Mouse (Mus musculus): ENCODE measurements around the gene Blm.

Blm gene

DNA sequence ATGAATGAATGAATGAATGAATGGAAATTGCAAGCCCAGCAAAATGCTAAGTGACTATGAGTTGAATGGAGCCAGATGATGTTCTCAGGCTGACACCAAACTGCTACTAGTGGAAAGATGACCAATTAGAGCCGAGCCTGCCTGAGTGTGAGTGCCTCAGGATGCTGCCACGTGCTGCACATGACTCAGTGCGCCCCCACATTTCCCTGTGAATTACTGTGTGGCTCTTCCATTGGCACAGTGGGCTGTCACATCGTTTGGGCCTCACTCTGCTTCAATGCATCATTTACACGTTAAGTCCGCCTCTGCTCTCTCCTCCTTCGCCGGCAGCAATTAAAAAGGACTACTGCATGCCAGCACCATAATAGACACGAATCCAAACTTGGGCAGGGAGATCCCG lies 122.6 kb downstream of the Blm start:
- DNase-seq (ENCODE audit: low read depth, low spot score): no peak

DNA sequence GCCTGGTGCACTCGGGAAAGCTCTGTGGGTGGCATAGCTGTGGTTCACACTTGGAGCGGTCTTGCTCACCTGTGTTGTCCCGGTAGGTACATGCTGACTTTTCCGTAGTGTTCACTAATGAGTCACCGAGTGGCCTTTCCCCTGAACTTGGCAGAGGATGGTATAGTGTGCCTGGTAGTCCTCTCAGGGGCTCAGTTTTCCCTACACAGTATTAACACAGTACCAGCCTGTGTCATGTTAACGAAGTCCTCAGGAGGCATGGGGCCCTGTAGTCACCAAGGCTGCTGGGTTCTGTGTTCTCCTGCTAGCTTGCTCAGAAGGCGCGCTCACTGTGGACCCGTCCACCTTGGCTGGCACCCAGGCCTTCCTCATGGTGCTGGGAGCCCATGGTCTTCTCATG lies 124.5 kb downstream of the Blm start:
- DNase-seq (ENCODE audit: low read depth, low spot score): no peak

DNA sequence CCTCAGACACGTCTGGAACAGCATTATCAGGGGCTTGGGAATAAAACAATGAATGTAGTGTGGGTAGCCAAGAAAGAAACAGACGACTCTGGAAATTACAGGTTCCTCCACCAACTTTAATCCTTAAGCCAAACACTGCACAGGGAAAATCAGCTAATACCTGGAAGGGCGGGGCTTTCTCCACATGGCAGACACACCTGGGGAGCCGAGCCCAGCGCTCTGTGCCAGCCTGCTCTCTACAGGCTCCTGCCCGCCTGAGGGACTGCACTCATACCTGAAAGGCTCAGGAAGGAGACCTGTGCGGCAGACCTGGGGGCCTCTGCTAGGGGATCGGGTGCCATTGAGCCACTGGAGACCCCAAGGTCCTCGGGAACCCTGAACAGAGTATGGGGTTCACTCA lies 127.2 kb downstream of the Blm start:
- no peak for DNase-seq (ENCODE audit: low read depth, low spot score)

DNA sequence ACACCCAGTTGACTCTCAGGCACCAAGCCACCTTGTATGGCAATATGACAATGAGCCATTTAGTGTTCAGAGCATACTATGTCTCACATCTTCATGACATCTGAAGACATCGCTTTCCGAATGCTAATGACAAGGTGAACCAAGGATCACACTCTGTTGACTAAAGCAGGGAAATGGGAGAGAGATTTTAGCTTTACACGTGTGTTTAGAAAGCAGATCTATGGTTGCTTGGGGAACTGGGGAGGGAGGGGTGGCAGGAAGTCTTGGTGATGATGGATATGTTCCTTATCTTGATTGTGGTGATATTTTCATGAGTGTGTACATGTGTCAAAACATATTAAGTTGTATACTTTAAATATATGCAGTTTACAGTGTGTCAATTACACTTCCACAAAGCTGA lies 128.7 kb downstream of the Blm start:
- no peak for DNase-seq (ENCODE audit: low read depth, low spot score)

DNA sequence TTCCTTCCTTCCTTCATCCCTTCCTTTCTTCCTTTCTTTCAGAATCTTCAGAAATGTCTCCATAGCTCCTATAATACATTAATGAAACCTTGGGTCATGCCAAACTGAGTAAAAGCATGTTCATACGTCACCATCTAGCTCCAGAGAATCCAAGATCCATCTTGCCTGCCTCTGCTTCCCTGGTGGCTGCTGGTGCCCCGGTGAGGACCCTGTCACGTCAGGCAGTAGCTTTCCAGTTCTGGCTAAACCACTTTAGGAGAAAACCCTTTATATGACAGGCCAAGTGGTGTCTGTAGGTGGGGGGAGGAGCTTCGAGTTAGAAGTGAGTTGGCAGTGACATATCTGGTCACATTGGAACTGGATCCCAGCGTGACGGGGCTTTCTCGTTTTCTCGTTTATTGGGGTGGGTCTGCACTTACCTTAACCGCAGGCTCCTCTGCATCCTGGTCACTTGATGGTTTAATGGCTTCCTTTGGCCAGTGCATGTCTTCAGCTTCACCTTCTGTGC lies 129.7 kb downstream of the Blm start, which contains the start of gene Furin:
Gene Furin (minus strand): TSS at position 249 of the 508 bp plus-strand sequence.
- DNase-seq (ENCODE audit: low read depth, low spot score): no peak
